Mouse (Mus musculus) midbrain, embryonic 14.5 days (tissue): Measurements from ENCODE around the gene Dhx8. TPM values are rescaled to one million over a fixed set of nuclear protein-coding genes. Genes with fewer than 3 reads are reported as not detected.

ENCODE experiments used
- ATAC-seq: fragments of 200-750 bp; cut with Nextera tagmentation; 2 replicates; pipeline ENCODE4 v1.8.0; 2017; ENCODE audit warnings: moderate number of reproducible peaks, moderate library complexity; ENCODE audit not compliant: low FRiP score, low TSS enrichment
- DNase-seq: peaks from one replicate; pipeline ENCODE4 v3.0.0-alpha.2; 2015
- H3K27ac ChIP-seq: fragments of 300-500 bp; sonication (generic); replicated peaks from 2 replicates; pipeline ENCODE4 v1.5.1; 2014; ENCODE audit warnings: mild to moderate bottlenecking, low read depth, low read length, moderate library complexity
- H3K27me3 ChIP-seq: fragments of 300-500 bp; sonication (generic); 2 replicates; pipeline ENCODE4 v1.6.1; 2014; ENCODE audit warnings: low read length, control low read depth, mixed read lengths; ENCODE audit not compliant: control insufficient read depth, insufficient read depth
- H3K36me3 ChIP-seq: fragments of 300-500 bp; sonication (generic); 2 replicates; pipeline ENCODE4 v1.6.1; 2014; ENCODE audit warnings: low read length, control low read depth; ENCODE audit not compliant: control insufficient read depth, insufficient read depth
- H3K4me1 ChIP-seq: fragments of 300-500 bp; sonication (generic); 2 replicates; pipeline ENCODE4 v1.6.1; 2014; ENCODE audit warnings: mild to moderate bottlenecking, antibody characterized with exemption, low read length, control low read depth; ENCODE audit not compliant: control insufficient read depth, insufficient read depth
- H3K4me2 ChIP-seq: fragments of 300-500 bp; sonication (generic); 2 replicates; pipeline ENCODE4 v1.6.1; 2014; ENCODE audit warnings: mild to moderate bottlenecking, low read length, moderate library complexity
- H3K4me3 ChIP-seq: fragments of 300-500 bp; sonication (generic); replicated peaks from 2 replicates; pipeline ENCODE4 v1.5.1; 2014; ENCODE audit warnings: low read depth, low read length
- H3K9ac ChIP-seq: fragments of 300-500 bp; sonication (generic); replicated peaks from 2 replicates; pipeline ENCODE4 v1.6.1; 2014; ENCODE audit warnings: mild to moderate bottlenecking, low read length, moderate library complexity
- H3K9me3 ChIP-seq: fragments of 300-500 bp; sonication (generic); 2 replicates; pipeline ENCODE4 v1.6.1; 2016; ENCODE audit warnings: low read length, control low read depth, mixed read lengths; ENCODE audit not compliant: control insufficient read depth
- WGBS: fragments of 180-500 bp; shearing (Covaris S2); extraction: QIAGEN DNeasy Blood & Tissue Kit; methylation state at CpG from one replicate; pipeline ENCODE4 v1.1.7; 2014; 5-methylcytosine and 5-hydroxymethylcytosine counted together
- polyA plus RNA-seq: library from polyadenylated mRNA; unstranded; fragments of >200 nt; fragmentation: Nextera tagmentation; extraction: Ambion mirVana; gene quantifications from 2 replicates; pipeline ENCODE4 v1.2.1, GENCODE M21; 2014

The Dhx8 gene
- polyA plus RNA-seq, 1 experiment from 2014 or later: 35.4 TPM

DNA sequence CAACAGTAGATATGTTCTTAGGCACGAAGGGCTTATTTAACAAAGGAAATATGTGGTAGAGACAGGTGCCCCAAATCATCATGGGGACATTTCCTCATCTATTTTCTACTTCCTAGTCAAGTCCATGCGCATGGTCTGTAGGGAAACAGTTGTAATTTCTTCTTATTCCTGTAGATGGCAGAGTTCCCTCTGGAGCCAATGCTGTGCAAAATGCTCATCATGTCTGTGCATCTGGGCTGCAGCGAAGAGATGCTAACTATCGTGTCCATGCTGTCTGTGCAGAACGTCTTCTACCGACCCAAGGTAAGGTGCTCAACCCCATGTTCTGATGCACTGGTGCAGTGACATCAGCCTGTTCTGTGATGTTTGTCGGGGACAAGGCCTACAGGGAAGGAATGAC, 31.0 kb downstream of the Dhx8 start:
- Histone ChIP-seq H3K27ac (no peak overlapping the region), H3K4me1 (no peaks in the 10 kb centered on the region), H3K36me3 (peaks cover 91% of the 10 kb centered on the region), H3K9ac (no peak overlapping the region), H3K4me3 (no peak overlapping the region), H3K4me2 (no peak overlapping the region), H3K27me3 (no peaks in the 10 kb centered on the region), H3K9me3 (no peaks in the 10 kb centered on the region)
- DNase-seq: peak; percentile 86
- 54% methylated on average over 7 of the region's 7 CpGs for WGBS
- ATAC-seq: no peak

GRCm38 (mm10) chr11:101764546-101764945, 31.8 kb downstream of the Dhx8 start:
- no peak overlapping the region for H3K4me3 ChIP-seq
- 94% methylated on average over 8 of the region's 8 CpGs for WGBS
- H3K4me1 ChIP-seq: no peaks in the 10 kb centered on the region
- H3K9ac ChIP-seq: no peak overlapping the region
- peaks cover 87% of the 10 kb centered on the region for H3K36me3 ChIP-seq
- no peak overlapping the region for H3K4me2 ChIP-seq
- H3K9me3 ChIP-seq: no peaks in the 10 kb centered on the region
- DNase-seq: no peak
- H3K27me3 ChIP-seq: no peaks in the 10 kb centered on the region
- no peak overlapping the region for H3K27ac ChIP-seq
- ATAC-seq: no peak

DNA sequence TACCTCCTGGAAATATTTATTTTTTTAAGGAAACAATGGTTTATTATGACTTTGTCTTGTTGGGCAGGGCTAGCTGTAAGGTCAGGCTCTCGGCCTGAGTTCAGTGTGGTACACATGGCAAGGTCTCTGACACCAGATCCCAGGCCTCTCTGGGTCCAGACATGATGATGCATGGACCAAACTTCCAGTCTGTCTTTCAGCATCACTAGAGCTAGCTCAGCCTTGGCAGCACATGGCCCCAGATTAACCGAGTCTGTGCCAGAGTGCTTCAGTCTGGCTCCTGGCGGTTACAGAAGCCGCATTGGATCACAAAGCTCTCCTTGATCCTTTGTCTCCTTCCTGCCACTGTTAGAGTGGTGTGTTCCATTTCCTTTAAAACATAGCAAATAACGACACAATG, 34.6 kb downstream of the Dhx8 start:
- WGBS: 78% methylated on average over 5 of the region's 5 CpGs
- H3K27ac ChIP-seq: no peak overlapping the region
- ATAC-seq: no peak
- H3K36me3 ChIP-seq: peaks cover 62% of the 10 kb centered on the region
- no peak for DNase-seq
- no peak overlapping the region for H3K9ac ChIP-seq
- H3K4me1 ChIP-seq: peaks cover 3% of the 10 kb centered on the region
- H3K4me2 ChIP-seq: no peak overlapping the region
- H3K9me3 ChIP-seq: no peaks in the 10 kb centered on the region
- no peaks in the 10 kb centered on the region; the same call in 1 of the 2 replicates for H3K27me3 ChIP-seq
- no peak overlapping the region for H3K4me3 ChIP-seq

- DNase-seq: no peak
- no peaks in the 10 kb centered on the region for H3K9me3 ChIP-seq
- 91% methylated on average over 6 of the region's 6 CpGs for WGBS
Observed at GRCm38 (mm10) chr11:101768721-101769120, 36.0 kb downstream of the Dhx8 start.

GRCm38 (mm10) chr11:101770266-101770665, 37.5 kb downstream of the Dhx8 start:
- peaks cover 7% of the 10 kb centered on the region for H3K27me3 ChIP-seq
- DNase-seq (no peak), ATAC-seq (no peak)
- H3K4me2 ChIP-seq: no peak overlapping the region
- peaks cover 36% of the 10 kb centered on the region for H3K36me3 ChIP-seq
- no peak overlapping the region for H3K9ac ChIP-seq
- H3K4me3 ChIP-seq: no peak overlapping the region
- peaks cover 8% of the 10 kb centered on the region for H3K4me1 ChIP-seq
- no peaks in the 10 kb centered on the region for H3K9me3 ChIP-seq
- 87% methylated on average over 12 of the region's 12 CpGs for WGBS
- H3K27ac ChIP-seq: no peak overlapping the region

More at GRCm38 (mm10) chr11:101768721-101769120, 36.0 kb downstream of the Dhx8 start:
- Histone ChIP-seq H3K4me1 (peaks cover 8% of the 10 kb centered on the region), H3K27me3 (peaks cover 3% of the 10 kb centered on the region), H3K27ac (no peak overlapping the region), H3K9ac (no peak overlapping the region), H3K36me3 (peaks cover 50% of the 10 kb centered on the region), H3K4me2 (no peak overlapping the region), H3K4me3 (no peak overlapping the region)
- no peak for ATAC-seq

GRCm38 (mm10) chr11:101772027-101772426, 39.3 kb downstream of the Dhx8 start:
- no peaks in the 10 kb centered on the region for H3K9me3 ChIP-seq
- H3K4me2 ChIP-seq: peak overlapping the region; percentile 45
- 5% methylated on average over 5 of the region's 5 CpGs for WGBS
- ATAC-seq (no peak), DNase-seq (peak; percentile 7)
- no peak overlapping the region for H3K4me3 ChIP-seq
- no peak overlapping the region for H3K9ac ChIP-seq
- no peak overlapping the region for H3K27ac ChIP-seq
- peaks cover 7% of the 10 kb centered on the region for H3K27me3 ChIP-seq
- peaks cover 21% of the 10 kb centered on the region for H3K36me3 ChIP-seq
- peaks cover 8% of the 10 kb centered on the region for H3K4me1 ChIP-seq

DNA sequence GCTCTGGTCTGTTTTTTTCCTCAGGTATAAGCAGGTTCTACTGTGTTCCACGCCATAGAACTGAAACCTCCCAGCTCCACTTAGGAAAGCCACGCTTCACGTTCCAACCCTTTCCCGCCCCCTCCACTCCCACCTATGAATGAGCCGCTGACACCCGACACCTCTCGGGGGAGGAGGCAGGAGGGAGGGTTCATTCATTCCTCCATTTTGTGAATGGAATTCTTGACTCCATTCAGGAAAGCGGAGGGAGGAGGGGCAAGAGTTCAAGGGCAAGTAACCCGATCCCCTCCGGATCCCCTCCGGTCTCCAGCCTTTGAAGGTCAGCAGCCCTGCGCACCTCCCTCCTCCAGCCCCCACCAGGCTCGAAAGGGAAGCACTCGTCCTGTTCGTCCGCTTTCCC, 39.7 kb downstream of the Dhx8 start:
- H3K9ac ChIP-seq: 0 out of 2 replicates have a peak overlapping the region, but pooled peaks have one; percentile 31
- under 1% methylated on average over 16 of the region's 16 CpGs for WGBS
- no peaks in the 10 kb centered on the region for H3K9me3 ChIP-seq
- peaks cover 16% of the 10 kb centered on the region for H3K36me3 ChIP-seq
- DNase-seq: peak; percentile 77
- no peak overlapping the region for H3K27ac ChIP-seq
- H3K4me3 ChIP-seq: peak overlapping the region; percentile 10; the same call in 1 of the 2 replicates
- peaks cover 8% of the 10 kb centered on the region for H3K4me1 ChIP-seq
- ATAC-seq: peak; percentile 8; the same call in 1 of the 2 replicates
- H3K27me3 ChIP-seq: peaks cover 7% of the 10 kb centered on the region
- peak overlapping the region; percentile 45 for H3K4me2 ChIP-seq

DNA sequence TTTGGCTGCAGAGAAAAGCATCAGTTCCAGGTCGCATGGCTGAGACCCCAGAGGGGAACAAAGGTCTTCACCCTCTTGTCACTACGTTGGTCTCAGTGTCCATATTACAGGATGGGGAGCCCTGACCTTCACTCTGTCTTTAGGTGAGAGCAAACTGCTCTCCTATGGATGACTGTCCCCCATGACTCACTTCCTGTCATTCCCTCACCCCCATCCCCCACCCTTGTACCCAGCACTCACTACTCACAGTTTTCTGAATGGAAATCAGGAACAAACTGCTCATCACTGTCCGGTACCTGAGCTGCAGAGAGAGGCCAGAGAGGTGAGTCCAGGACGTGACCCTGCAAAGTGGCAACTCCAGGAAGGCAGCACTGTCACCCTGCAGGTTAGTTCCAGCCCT, 44.1 kb downstream of the Dhx8 start:
- H3K9me3 ChIP-seq: no peaks in the 10 kb centered on the region
- H3K9ac ChIP-seq: no peak overlapping the region
- no peak overlapping the region for H3K27ac ChIP-seq
- H3K27me3 ChIP-seq: peaks cover 11% of the 10 kb centered on the region
- H3K4me2 ChIP-seq: no peak overlapping the region
- 75% methylated on average over 4 of the region's 4 CpGs for WGBS
- H3K36me3 ChIP-seq: no peaks in the 10 kb centered on the region
- no peak overlapping the region for H3K4me3 ChIP-seq
- no peak for DNase-seq
- ATAC-seq: no peak
- H3K4me1 ChIP-seq: peaks cover 8% of the 10 kb centered on the region

- no peak for DNase-seq
- Histone ChIP-seq H3K4me2 (no peak overlapping the region), H3K9me3 (no peaks in the 10 kb centered on the region), H3K27ac (no peak overlapping the region), H3K9ac (no peak overlapping the region), H3K36me3 (no peaks in the 10 kb centered on the region), H3K4me1 (peaks cover 11% of the 10 kb centered on the region; the same call in 1 of the 2 replicates), H3K4me3 (no peak overlapping the region), H3K27me3 (peaks cover 62% of the 10 kb centered on the region)
- no peak for ATAC-seq
- 69% methylated on average over 1 of the region's 1 CpGs for WGBS
Observed at GRCm38 (mm10) chr11:101783135-101783534, 50.4 kb downstream of the Dhx8 start.
